Mouse (Mus musculus) frontal cortex, postnatal 25 days (tissue): ENCODE data around the gene Hist1h1t.
"Not testable (repeated sequence)": the region's sequence is repeated elsewhere in the genome, so short reads cannot be mapped to it uniquely, and the experiment has no call there.

Experiments
- DNase-seq, 2 experiments: peaks; one replicate each; pipeline ENCODE4 v3.0.0; 2022; ENCODE audit warnings: low spot score in 2 of 2

The Hist1h1t gene

DNA sequence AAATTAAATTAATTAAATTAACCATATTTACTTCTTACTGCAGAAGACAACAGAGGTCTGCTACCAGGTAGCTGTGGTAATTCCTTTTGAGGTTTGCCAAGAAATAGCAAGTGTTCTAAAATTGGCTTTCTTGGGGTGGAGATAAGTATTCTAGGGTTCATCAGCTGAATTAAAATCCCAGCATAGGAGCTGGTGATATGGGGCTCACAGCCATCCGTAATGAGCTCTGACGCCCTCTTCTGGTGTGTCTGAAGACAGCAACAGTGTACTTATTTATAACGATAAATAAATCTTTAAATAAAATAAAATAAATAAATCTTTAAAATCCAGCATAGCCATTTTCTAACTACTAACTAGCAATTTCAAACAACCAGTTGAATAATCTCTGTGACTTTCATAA, 4.2 kb downstream of the Hist1h1t start:
- DNase-seq, result no peak

DNA sequence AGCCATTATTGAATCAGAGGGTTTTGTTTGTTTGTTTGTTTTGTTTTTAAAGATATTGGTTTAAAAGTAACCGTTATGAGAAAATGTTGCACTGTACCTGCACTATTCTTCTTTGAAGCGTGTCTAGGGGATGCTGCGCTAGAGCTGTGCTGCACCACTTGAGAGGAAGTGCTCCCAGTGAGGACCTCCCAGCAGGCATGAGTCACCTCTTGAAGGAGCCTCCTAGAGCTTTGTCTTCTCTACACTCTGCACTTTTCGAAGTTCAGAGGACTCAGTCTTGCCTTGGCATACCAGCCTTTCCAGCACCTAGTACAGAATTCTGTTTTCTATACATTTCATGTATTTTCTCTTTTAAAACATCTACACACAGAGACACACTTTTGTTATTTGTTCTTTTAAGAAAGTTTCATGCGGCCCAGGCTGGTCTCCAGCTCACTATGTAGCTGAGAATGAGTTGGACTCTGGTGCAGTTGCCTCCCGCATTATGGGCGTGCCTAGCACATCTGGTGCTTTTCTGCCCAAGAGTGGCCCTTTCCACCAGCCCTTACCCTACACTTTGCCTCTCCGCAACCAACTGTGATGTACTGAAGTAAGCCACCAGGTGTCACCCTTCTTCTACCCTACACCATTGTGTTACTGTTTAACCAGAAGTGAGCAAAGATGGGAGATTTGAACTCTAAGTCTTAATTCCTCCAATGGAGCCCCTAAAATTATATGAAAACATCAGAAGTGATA, 5.3 kb downstream of the Hist1h1t start:
- DNase-seq, result peak; percentile 41 to 52

DNA sequence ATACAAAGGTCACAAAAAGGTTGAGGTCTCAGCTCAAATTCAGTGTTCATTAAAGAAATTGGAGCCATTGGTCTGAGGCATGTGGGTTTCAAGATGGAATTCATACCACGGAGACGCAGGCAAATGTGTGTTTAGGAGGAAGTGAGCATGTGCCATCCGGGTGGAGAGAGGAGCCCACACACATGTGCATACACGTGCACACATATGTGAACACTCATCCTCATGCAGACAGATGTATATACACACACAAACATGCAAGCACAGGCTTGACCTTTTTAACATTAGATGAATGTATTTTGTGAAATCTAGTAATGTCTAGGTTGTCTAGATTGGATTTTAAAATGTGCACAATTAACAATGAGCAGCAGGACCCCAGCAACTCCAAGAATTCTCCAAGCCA, 6.6 kb downstream of the Hist1h1t start:
- DNase-seq, result no peak

DNA sequence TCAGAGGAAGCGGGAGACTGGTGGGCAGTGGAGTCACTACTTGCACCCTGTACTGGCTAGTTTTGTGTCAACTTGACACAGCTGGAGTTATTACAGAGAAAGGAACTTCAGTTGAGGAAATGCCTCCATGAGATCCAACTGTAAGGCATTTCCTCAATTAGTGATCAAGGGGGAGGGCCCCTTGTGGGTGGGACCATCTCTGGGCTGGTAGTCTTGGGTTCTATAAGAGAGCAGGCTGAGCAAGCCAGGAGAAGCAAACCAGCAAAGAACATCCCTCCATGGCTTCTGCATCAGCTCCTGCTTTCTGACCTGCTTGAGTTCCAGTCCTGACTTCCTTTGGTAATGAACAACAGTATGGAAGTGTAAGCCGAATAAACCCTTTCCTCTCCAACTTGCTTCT, 7.2 kb downstream of the Hist1h1t start:
- not testable (repeated sequence) for DNase-seq

DNA sequence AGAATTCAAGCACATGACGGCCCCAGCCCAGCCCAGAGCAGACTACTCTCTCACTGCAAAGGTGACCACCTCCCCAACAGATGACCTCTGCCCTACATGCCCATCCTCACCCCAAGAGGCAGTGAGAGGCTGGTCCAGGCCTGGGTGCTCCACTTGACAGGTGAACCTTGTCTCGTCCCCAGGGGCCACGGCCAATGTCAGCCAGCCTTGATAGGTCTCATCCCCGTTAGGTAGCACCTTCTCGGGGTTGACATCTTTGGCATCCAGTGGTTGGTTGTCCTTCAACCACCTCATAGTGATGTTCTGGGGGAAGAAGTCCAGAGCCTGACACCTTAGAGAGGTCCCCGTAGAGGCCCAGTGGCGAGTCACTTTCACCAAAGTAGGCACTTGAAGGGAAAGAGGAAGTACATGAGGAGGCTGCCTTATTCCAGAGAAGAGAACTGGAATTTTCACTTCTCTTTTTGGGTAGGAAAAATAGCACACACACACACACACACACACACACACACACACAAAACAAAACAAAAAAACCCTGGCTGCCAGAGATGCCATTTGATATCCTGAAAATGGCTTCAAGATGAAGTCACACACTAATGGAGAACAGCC, 10.2 kb downstream of the Hist1h1t start:
- no peak for DNase-seq

DNA sequence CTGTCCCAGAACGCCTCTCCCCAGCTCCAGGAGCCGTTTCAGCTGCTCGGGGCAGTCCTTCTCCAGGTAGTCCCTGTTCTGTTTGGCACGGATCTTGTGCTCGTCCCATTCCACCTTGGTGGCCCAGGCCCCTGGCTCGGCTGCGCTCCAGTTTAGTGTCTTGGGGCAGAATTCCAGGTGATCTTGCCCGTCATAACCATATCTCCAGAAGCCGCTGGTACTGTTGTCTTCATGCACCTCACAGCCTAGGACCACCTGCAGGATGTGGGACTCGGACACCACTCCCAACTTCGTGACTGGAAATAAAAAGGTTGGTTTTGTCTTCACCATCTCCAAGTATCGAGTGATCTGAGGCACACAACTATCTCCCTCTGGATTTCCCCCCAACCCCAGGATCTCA, 11.2 kb downstream of the Hist1h1t start:
- no peak for DNase-seq

DNA sequence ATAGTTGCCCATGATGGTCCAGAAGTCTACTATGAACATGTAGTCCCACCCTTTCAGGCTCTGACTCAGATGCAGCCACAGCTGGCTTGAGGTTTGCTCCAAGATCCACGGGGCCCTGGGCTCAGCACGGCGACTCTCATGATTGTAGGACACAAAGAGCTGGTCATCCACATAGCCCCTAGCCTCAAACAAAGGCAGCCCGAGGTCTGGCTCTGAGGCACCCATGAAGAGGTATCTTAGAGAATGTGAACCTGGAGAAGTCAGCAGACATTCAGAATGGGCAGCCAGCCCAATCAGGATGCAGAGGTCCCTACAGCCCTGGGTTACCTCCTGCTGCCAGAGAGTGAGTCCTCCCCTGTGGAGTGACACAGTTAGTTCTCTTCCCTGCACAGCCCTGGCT, 12.4 kb downstream of the Hist1h1t start:
- no peak for DNase-seq

DNA sequence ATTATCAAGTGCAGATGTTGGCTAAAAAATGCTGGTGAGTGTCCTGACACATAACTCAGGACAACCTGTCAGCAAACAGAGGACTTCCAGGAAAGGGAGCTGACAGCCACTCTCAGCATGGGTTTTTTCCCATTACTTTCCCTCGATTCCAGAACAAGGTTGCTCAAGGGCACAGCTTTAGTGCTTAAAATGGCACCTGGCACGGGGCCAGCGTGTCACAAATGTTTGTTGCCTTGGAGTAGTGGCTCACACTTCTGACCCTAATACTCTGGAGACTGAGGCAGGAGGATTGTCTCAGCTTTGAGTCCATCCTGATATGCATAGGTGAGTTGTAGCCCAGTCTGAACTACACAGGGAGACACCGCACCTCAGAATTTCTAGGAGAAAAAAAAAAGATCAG, 13.0 kb downstream of the Hist1h1t start:
- DNase-seq, result no peak

DNA sequence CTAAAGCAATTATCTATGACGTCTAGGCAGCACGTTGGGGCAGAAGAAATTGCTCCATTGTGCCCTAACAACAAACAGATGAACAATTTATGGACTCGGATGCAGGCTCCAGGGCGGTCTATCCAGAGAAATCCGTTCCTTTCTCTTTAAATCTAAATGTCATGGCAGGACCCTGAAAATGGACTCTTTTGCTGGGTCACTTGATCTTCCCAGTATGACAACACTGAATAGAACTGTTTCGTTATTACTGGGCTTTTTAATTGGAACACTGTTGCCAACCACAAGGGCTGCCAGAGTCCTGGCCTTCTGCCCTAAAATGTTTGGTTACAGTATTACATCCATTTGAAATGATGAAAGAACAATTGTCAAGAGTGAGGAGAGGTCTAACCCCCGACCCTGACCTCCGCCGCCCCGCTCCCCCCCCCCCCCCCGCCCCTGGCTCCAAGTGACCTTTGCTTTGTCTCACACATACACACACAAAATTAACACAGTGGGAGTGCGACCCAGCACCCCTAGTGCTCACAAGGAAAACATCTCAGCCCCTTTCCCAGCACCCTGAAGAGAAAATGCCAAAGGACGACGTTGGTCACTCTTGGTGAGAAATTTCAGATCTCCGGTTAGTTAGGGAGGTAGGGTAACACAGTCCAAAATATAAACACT, 14.2 kb downstream of the Hist1h1t start:
- no peak for DNase-seq

DNA sequence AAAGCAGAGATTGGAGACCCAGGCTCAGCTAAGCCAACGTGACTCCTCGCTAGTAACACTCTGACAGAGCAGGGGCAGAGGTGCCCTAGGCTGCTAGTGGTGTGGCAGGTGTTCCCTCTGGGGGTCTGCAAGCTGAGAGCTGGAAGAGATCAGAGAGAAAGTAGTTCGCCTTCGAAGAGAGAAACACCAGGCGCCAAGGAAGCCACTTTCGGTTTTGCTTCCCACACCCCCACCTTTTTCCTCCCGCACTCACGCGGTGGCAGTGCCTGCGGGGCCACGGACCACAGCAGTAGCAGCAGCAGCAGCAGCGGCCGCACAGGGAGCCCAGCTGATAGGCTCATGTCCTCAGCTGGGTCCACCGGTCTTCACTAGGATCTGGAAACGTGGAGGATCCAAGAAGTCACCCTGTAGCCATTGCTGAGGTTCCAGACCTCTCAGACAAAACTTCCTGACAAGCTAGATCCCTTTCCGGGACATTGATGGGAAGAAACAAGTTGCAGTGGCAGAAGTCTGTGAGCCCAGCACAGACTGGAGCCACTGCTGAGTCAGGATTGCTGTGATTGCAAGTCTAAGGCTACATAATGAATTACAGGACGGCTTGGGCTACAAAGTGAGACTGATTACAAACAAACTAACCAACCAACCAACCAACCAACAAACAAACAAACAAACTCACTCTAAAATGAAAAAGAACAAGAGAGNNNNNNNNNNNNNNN, 14.9 kb downstream of the Hist1h1t start, which contains the start of gene Hfe:
Gene Hfe, minus strand, starts transcription at position 481 of the 716 bp plus-strand sequence.
- DNase-seq, result no peak

DNA sequence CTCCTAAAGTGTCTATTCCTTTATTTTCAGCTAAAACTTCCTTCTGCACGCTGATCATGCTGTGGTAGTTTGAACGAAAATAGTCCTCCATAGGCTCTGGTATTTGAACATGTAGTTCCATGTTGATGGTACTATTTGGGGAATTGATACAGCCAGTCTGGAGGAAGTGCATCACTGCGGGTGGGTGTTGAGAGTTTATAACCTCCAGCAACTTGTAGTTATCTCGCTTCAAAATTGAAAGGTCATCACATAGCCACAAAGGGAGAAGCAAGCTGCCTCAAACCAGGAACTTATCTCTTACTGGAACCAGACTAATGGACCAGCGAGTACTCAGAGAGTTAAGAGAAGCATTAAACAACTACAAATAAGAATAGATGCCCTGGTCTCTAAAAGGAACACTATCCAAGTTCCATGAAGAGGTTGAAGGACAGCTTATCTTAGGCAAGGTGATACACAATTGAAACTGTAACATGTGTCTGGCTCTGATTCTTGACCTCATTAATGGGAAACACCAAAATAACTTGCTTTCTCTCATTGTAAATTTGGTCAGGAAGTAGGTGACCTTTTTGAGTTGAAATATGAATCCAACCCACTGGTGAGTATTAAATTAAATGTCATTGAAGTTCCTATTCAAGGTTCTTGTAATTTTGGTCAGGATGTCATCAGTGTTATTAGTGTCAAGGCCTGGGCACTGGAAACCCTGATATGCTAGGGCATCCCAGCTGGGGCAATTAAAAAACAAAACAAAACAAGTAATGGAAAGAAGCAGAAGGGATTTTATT, 20.8 kb downstream of the Hist1h1t start:
- DNase-seq, result no peak

DNA sequence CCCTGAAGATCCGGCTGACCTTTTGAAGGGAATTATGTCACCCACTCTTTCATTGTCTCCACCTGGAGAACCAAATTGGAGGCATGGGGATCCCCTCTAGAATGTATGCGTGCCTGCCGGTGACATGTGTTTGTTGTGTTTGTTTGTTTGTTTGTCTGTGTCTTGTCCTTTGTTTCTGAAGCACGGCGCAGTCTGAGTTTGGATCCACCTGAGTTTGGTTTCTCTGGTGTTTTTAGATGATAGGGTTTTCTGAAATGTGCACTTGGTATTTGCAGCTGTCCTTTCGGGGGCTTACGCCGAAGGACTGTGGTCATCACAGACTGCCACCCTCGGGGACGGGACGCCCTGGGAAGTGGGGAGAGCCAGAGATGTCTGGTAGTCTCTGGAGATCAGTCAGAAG, 21.6 kb downstream of the Hist1h1t start:
- DNase-seq, result no peak

DNA sequence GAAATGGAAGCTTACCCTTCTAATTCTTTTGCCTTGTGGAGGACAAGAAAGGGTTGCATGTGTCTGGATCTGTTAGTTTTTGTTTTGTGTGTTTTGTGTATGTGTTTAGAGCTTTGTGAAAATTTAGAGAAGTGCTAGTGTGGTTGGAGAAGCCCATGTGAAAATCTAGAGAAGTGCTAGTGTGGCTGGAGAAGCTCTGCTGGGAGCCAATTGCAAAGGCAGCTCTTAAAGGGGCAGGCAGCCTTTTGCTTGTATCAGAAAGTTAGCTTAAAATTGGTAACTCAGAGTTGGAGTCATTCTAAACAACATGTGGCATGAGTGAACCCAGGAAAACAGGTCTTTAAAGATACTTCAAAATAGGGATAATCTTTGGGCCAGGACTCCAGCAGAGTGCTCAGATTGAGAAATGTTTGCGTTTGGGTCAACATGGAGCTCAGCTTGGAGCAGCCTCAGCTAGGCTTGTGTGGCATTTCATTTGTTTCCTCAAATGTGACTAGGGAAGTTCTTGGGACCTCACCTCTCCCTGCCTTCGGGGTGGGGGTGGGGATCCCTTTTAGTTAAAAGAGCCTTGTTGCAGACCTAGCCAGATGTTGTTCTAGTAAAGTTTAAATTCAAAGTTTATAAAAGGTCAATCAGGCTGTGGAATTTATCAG, 22.1 kb downstream of the Hist1h1t start:
- not testable (repeated sequence) for DNase-seq

DNA sequence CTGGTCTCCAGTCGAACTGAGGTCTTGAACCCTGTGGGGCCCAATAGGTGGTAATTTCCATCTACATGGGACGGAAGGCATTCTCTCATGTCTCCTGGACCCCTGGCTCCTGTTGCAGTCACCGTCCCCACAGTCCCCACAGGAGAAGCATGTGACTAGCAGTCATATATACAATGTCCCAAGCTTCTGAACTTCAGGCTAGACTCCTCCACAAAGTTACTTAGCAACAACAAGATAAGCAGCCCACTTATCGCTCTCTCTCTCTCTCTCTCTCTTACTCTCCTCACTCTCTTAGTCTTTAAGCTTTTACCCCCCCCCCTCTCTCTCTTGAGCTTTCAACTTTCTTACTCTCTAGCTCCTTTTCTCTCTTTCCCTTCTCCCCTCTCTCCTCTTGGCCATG, 28.6 kb downstream of the Hist1h1t start:
- DNase-seq, result no peak

DNA sequence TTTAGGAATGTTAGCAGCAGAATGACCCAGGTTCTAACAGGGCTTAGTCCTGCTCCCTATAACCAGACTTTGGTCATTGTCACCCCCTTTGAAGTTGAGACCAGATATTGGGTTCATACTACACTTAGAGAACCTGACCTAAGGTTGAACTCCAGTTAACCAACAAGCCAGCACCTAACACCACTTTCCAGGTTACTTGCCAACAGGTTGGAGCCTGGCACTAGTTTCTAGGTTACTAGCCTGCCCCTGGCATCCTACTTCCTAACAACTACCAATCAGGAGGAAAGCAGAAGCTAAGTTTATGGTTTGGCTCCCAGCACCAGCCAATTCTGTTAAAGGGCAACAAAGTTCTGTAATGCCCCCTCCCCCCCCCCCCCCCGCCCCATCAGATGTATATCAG, 29.6 kb downstream of the Hist1h1t start:
- no peak for DNase-seq

DNA sequence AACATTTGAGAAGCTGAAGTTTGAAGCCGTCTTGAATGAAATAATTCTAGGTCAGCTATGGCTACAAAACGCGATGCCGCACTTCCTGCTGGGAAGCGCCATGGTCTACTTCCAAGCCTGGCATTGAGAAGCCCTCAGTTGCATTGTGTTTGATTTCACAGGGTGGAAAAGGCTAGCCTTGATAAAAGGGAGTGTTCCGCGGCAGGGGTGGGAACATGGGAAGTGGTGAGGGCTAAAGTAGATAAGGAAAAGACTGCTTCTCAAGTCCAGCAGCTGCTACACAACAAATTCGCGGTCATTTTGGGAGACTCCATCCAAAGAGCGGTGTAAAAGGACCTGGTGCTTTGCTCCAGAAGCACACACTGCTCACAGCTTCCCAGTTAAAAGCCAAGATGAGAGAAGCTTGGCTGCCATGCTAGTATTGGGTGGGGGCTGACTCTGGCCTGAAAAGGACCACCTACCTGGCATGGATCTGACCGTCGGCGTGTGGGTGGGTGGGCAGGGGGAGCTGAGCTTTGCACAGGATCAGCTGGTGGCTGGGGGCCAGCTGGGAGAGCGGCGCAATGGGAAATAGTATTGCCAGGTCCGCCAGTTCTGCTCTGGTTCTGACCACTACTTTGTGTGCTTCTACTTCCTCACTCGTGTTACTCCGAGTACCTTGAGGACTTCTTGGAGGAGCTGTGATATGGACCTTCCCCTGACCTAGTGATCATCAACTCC, 33.0 kb downstream of the Hist1h1t start:
- DNase-seq, result no peak

DNA sequence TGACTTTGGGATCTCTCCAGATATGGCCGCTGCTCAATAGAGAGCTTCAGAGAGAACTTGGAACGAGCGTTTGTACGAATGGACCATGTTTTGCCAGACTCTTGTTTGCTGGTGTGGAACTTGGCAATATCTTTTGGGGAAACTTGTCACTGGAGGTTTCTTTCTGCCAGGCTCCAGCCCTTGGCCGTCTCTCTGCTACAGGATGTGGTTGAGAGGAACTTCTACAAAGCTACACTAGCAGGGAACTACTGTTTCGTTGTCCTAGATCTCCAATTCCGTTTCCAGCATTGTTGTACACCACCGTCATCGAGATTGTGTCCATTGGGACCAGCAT, 33.5 kb downstream of the Hist1h1t start:
- DNase-seq, result no peak

DNA sequence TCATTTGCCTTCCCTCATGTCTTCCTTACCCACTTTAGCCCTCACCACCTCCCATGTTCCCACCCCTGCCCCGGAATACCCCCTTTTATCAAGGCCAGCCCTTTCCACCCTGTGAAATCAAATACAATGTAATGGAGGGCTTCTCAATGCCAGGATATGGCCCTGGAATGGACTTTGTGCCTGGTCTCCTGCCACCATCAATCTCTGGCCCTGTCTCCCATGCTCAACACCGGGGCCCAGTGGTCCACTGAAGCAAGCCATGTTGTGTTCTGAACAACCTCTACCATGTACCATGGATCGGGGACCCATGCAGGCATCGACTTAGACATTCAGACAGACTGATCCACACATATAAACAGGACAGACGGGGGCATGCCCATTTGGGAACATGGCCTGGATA, 34.1 kb downstream of the Hist1h1t start:
- DNase-seq, result no peak

DNA sequence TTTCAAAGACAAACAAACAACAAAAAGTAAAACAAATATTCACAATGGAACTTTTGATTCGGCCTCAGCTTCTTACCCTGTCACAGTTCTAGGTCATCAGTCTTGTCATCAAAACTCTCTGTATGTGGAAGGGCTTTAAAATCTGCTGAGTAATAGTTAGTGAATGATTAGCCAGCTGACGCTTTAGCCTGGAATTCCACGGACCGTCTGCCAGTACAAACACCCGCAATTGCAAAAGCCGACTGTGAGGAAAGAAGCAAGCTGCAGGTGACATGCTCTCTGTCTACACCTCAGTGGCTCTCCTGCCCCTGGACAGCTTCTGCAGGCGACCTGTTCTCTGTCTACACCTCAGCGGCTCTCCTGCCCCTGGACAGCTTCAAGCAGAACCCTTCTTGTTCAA, 34.9 kb downstream of the Hist1h1t start:
- DNase-seq, result no peak

DNA sequence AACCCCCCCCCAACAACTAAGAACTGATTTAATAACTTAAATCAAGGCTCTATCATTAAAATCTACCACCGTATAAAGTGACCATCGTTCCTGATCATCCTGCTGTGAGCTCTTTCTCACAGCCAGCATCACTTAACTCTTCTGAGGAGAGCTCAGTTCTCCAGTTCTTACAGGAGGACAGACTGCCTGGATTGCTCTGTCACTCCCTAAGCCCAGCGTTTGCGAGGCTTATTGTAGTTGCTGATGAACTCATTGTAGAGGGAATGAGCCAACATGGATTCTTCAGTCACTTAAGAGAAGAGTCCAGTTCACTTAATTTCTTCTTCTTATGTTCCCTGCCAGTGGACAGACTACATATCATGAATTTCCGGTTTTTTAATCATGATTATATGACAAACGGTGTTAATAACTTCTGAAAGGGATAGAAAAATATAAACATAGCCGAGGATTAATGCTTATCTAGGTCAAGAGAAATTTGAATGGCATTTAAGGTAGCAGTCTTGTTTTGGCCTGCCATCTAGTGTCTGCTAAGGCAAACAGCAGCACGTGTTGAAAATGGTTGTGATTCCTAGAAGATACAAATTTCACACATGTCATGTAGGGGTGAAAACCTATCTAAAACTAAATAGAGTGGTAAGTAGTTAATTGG, 36.7 kb downstream of the Hist1h1t start:
- no peak for DNase-seq
